Mouse (Mus musculus) heart, embryonic 13.5 days (tissue): ENCODE data around the gene Tfap2a. TPM values are rescaled to one million over a fixed set of nuclear protein-coding genes. Genes with fewer than 3 reads are reported as not detected.

Source experiments
- ATAC-seq: fragments of 200-750 bp; cut with Nextera tagmentation; 2 replicates; pipeline ENCODE4 v1.8.0; 2017; ENCODE audit warnings: moderate TSS enrichment; ENCODE audit not compliant: insufficient number of reproducible peaks, low FRiP score, low TSS enrichment; ENCODE audit errors: extremely low read depth
- H3K27ac ChIP-seq: fragments of 300-500 bp; sonication (generic); replicated peaks from 2 replicates; pipeline ENCODE4 v1.5.1; 2015; ENCODE audit warnings: moderate library complexity, mild to moderate bottlenecking, inconsistent platforms
- H3K27me3 ChIP-seq: fragments of 300-500 bp; sonication (generic); replicated peaks from 2 replicates; pipeline ENCODE4 v1.6.1; 2015; ENCODE audit warnings: mild to moderate bottlenecking, inconsistent platforms
- H3K36me3 ChIP-seq: fragments of 300-500 bp; sonication (generic); 2 replicates; pipeline ENCODE4 v1.6.1; 2015; ENCODE audit warnings: mild to moderate bottlenecking, inconsistent platforms
- H3K4me1 ChIP-seq: fragments of 300-500 bp; sonication (generic); 2 replicates; pipeline ENCODE4 v1.6.1; 2015; ENCODE audit warnings: inconsistent platforms
- H3K4me2 ChIP-seq: fragments of 300-500 bp; sonication (generic); 2 replicates; pipeline ENCODE4 v1.6.1; 2015; ENCODE audit warnings: inconsistent platforms, mild to moderate bottlenecking, moderate library complexity
- H3K4me3 ChIP-seq: fragments of 300-500 bp; sonication (generic); 2 replicates; pipeline ENCODE4 v1.5.1; 2015; ENCODE audit warnings: moderate library complexity, mild to moderate bottlenecking, inconsistent platforms
- H3K9ac ChIP-seq: fragments of 300-500 bp; sonication (generic); 2 replicates; pipeline ENCODE4 v1.6.1; 2015; ENCODE audit warnings: inconsistent platforms, mild to moderate bottlenecking, moderate library complexity
- H3K9me3 ChIP-seq: fragments of 300-500 bp; sonication (generic); 2 replicates; pipeline ENCODE4 v1.6.1; 2016; ENCODE audit warnings: inconsistent platforms
- WGBS: fragments of 180-500 bp; shearing (Covaris S2); methylation state at CpG from one replicate; pipeline ENCODE4 v1.1.7; 2015; ENCODE audit warnings: mixed read lengths; 5-methylcytosine and 5-hydroxymethylcytosine counted together
- polyA plus RNA-seq: library from polyadenylated mRNA; unstranded; fragments of >200 nt; fragmentation: Nextera tagmentation; extraction: Ambion mirVana; gene quantifications from 2 replicates; pipeline ENCODE4 v1.2.1, GENCODE M21; 2015

The Tfap2a gene
- polyA plus RNA-seq, 1 experiment from 2014 or later, result 0.16 TPM

DNA sequence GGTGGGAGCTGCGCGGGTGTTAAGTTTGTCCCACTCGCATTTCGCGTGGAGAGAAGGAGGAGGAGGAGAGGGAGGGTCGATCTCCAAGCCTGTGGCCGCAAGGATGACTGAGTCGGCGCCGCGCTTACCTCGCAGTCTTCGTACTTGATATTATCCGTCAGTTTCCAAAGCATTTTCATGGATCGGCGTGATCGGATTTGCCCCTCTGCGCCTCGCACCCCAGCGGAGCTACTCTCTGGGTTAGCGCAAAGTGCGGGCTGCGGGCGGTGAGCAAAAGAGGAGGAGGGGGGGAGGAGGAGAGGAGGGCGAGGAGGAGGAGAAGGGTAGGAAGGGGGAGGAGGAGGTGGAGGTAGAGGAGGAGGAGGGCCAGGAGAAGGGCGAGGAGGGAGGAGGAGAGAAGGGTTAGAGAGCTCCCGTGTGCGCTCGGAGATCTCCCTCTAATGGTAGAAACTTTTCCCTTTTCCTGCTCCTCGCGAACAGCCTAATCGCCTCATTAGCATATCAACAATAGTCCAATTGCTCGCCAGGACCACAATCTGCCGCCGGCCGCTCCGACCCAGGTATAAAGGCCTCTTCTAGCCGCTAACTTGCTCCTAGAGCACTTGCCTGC lies 4.5 kb downstream of the Tfap2a start:
- H3K4me1 ChIP-seq, result peaks cover 48% of the 10 kb centered on the region
- peak overlapping the region; percentile 59; the same call in 1 of the 2 replicates for H3K9ac ChIP-seq
- no peaks in the 10 kb centered on the region for H3K9me3 ChIP-seq
- WGBS, result under 1% methylated on average over 37 of the region's 38 CpGs
- H3K27ac ChIP-seq, result no peak overlapping the region
- ATAC-seq, result no peak
- H3K36me3 ChIP-seq, result no peaks in the 10 kb centered on the region
- H3K4me2 ChIP-seq, result peak overlapping the region; percentile 74
- H3K27me3 ChIP-seq, result peaks cover 98% of the 10 kb centered on the region
- peak overlapping the region; percentile 47 for H3K4me3 ChIP-seq

- peaks cover 98% of the 10 kb centered on the region for H3K27me3 ChIP-seq
- 1% methylated on average over 30 of the region's 30 CpGs for WGBS
- peak overlapping the region; percentile 59; the same call in 1 of the 2 replicates for H3K9ac ChIP-seq
- ATAC-seq, result no peak
- peak overlapping the region; percentile 74 for H3K4me2 ChIP-seq
- H3K4me1 ChIP-seq, result peaks cover 42% of the 10 kb centered on the region
- no peak overlapping the region for H3K27ac ChIP-seq
- H3K36me3 ChIP-seq, result no peaks in the 10 kb centered on the region
- peak overlapping the region; percentile 47 for H3K4me3 ChIP-seq
- no peaks in the 10 kb centered on the region for H3K9me3 ChIP-seq
Observed at GRCm38 (mm10) chr13:40732816-40733541, 5.2 kb downstream of the Tfap2a start.

GRCm38 (mm10) chr13:40732085-40732484 lies 6.1 kb downstream of the Tfap2a start:
- WGBS, result 0% methylated on average over 11 of the region's 11 CpGs
- Histone ChIP-seq H3K9ac (no peak overlapping the region), H3K27ac (no peak overlapping the region), H3K9me3 (no peaks in the 10 kb centered on the region), H3K4me1 (peaks cover 38% of the 10 kb centered on the region), H3K4me2 (peak overlapping the region; percentile 74), H3K27me3 (peaks cover 96% of the 10 kb centered on the region), H3K36me3 (no peaks in the 10 kb centered on the region), H3K4me3 (peak overlapping the region; percentile 56)
- ATAC-seq, result no peak

DNA sequence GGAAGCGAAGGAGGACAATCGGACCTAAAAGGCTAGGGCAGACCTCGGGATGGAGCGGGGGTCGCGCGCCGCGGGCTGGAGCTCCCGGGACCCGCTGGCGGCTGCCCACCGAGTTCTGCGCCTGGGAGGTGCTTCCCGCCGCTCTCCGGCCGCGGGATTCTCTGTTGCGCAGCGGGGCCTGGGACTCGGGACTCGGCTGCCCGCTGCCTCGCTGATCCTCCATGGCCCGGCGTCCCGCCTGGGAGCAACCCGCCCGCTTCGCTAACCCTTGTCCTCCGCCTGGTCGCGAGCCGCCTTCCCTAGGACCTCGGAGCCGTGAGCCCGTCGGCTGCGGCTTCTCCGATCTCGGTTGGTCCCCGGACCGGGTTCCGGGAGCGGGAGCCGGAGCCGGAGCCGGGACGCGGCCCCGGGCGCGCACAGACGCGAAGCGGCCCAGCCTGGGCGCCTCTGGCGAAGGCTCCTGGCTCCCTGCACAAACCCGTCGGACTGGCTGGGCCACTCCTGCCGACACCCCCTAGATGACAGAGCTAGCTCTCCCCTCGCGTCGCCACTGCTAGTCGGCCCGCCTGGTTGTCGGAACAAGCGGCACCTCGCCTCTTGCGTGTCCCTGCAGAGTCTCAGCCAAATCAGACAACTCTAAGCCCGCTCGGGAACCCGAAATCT lies 6.9 kb downstream of the Tfap2a start:
- under 1% methylated on average over 58 of the region's 74 CpGs for WGBS
- Histone ChIP-seq H3K9ac (peak overlapping the region; percentile 70), H3K4me2 (peak overlapping the region; percentile 74), H3K9me3 (no peaks in the 10 kb centered on the region), H3K27ac (no peak overlapping the region), H3K36me3 (no peaks in the 10 kb centered on the region), H3K4me3 (peak overlapping the region; percentile 56), H3K4me1 (peaks cover 38% of the 10 kb centered on the region), H3K27me3 (peaks cover 96% of the 10 kb centered on the region)
- no peak for ATAC-seq

GRCm38 (mm10) chr13:40730651-40731178 lies 7.5 kb downstream of the Tfap2a start:
- peak overlapping the region; percentile 70 for H3K9ac ChIP-seq
- WGBS, result under 1% methylated on average over 34 of the region's 41 CpGs

DNA sequence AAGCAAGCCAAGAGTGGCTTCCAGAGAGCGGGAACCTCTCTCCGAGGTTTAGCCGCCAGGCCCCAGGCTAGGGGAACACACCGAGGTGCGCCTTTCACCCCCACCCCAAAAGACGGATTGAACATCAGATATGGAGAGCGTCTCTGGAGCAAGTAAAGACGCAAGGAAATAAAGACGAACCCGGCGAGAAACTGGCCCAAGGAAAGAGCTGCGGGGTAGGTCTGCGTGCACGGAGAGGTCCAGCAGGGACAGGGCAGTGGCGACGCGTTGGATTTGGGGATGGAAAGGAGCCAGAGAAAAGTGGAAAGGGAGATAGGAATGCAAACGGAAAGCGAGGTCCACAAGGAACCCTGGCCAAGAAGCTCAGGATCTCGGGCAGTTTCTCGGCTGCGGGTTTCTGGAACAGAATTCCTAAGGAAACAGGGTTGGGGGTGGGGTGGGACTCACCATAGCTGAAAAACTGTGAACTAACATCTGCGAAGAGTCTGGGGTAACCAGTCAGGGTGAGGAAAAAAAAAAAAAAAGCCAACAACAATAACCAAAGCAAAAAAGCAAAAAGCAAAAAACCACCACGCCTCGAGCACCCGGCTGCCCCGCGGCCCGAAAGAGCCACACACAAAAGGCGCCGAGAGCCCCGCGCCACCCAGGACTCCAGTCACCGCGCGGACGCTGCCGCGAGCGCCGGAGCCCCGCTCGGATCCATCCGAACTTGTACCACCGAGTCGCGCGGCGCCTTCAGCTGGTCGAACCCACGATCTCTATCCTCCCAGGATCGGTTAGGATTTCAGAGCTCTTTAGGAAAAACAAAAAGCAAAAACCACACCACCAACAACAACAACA lies 8.4 kb downstream of the Tfap2a start:
- ATAC-seq, result no peak
- no peak overlapping the region for H3K27ac ChIP-seq
- H3K9ac ChIP-seq, result no peak overlapping the region

More at GRCm38 (mm10) chr13:40730651-40731178, 7.5 kb downstream of the Tfap2a start:
- H3K27me3 ChIP-seq, result peaks cover 95% of the 10 kb centered on the region
- no peak overlapping the region for H3K27ac ChIP-seq
- H3K4me3 ChIP-seq, result peak overlapping the region; percentile 56
- peaks cover 35% of the 10 kb centered on the region for H3K4me1 ChIP-seq
- no peaks in the 10 kb centered on the region for H3K36me3 ChIP-seq
- H3K9me3 ChIP-seq, result no peaks in the 10 kb centered on the region
- H3K4me2 ChIP-seq, result peak overlapping the region; percentile 74
- no peak for ATAC-seq

DNA sequence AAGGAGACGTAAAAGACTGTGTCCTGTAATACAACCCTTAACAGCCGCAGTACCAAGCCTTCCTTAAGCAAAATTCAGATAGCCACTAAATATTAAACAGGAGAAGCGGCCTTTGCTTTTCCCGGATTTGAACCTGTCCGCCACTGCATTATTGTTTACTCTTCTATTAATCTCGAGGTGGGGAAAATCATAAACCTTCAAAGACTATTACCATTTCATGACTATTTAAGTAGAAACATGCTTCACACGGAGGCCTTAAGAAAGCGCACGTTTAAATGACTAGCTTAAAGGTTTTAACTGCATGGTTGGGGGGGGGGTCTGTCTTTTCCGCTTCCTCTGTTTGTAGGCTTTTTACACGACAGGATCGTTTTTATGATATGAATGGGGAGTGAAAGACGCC lies 9.1 kb downstream of the Tfap2a start:
- 2% methylated on average over 13 of the region's 13 CpGs for whole genome bisulfite sequencing

More for the DNA sequence above, 8.4 kb downstream of the Tfap2a start:
- Histone ChIP-seq H3K27me3 (peaks cover 95% of the 10 kb centered on the region), H3K4me1 (peaks cover 32% of the 10 kb centered on the region), H3K36me3 (no peaks in the 10 kb centered on the region), H3K4me2 (peak overlapping the region; percentile 74), H3K9me3 (no peaks in the 10 kb centered on the region), H3K4me3 (peak overlapping the region; percentile 56)
- WGBS, result under 1% methylated on average over 52 of the region's 52 CpGs

GRCm38 (mm10) chr13:40728626-40728990 lies 9.6 kb downstream of the Tfap2a start:
- Histone ChIP-seq H3K9ac (0 out of 2 replicates have a peak overlapping the region, but pooled peaks have one; percentile 7), H3K36me3 (no peaks in the 10 kb centered on the region), H3K4me1 (peaks cover 21% of the 10 kb centered on the region), H3K4me3 (peak overlapping the region; percentile 24), H3K27me3 (peaks cover 95% of the 10 kb centered on the region), H3K9me3 (no peaks in the 10 kb centered on the region), H3K27ac (no peak overlapping the region), H3K4me2 (peak overlapping the region; percentile 33)
- WGBS, result 2% methylated on average over 15 of the region's 15 CpGs
- ATAC-seq, result no peak

More for the DNA sequence above, 9.1 kb downstream of the Tfap2a start:
- Histone ChIP-seq H3K9me3 (no peaks in the 10 kb centered on the region), H3K27me3 (peaks cover 95% of the 10 kb centered on the region), H3K27ac (no peak overlapping the region), H3K4me1 (peaks cover 25% of the 10 kb centered on the region), H3K36me3 (no peaks in the 10 kb centered on the region), H3K9ac (no peak overlapping the region), H3K4me2 (peak overlapping the region; percentile 74; the same call in 1 of the 2 replicates), H3K4me3 (peak overlapping the region; percentile 56)
- ATAC-seq, result no peak

DNA sequence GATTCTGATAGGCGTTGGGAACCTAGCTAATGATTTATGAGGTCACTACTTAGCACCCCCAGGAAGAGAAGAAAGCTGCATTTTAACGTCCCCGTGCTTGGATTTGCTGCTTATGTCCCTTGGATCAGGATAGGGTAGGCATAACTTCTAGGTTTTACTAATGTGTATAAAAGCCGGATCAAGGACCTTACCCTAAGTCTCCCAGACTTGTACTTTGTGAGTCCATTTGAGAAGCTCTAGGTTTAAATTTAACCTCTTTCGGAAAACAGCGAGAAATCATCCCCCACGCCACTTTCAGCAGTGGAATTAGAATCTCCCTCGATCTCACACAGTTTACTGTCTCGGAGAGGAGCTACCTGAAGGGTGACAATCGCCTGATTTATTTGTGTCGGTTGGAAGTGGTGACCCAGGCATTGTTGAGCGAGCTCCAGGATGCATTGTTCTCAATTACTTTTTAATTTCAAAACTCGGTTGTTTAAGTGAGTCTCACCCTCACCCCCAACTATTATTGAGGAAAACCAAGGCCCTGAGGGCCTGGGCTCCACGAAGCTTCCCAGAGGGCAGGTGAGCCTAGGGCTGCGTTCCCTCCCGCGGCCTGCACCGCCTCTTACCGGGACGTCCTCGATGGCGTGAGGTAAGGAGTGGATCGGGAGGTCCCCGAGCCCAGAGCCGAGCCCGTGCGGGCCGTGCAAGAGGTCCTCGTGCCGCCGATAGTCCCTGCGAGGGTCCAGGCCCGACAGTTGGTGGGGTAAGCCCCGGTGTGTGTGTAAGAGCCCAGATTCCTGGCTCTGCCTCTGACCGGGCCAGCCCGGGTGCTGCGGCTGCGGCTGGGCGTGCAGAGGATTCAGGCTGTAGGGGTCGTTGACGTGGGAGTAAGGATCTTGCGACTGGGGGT lies 10.2 kb downstream of the Tfap2a start:
- Histone ChIP-seq H3K4me3 (peak overlapping the region; percentile 24), H3K27me3 (peaks cover 94% of the 10 kb centered on the region), H3K9me3 (no peaks in the 10 kb centered on the region), H3K27ac (no peak overlapping the region), H3K9ac (peak overlapping the region; percentile 7; the same call in 1 of the 2 replicates), H3K4me2 (peak overlapping the region; percentile 33), H3K36me3 (no peaks in the 10 kb centered on the region), H3K4me1 (peaks cover 15% of the 10 kb centered on the region; the same call in 1 of the 2 replicates)
- under 1% methylated on average over 42 of the region's 42 CpGs for WGBS
- ATAC-seq, result no peak

DNA sequence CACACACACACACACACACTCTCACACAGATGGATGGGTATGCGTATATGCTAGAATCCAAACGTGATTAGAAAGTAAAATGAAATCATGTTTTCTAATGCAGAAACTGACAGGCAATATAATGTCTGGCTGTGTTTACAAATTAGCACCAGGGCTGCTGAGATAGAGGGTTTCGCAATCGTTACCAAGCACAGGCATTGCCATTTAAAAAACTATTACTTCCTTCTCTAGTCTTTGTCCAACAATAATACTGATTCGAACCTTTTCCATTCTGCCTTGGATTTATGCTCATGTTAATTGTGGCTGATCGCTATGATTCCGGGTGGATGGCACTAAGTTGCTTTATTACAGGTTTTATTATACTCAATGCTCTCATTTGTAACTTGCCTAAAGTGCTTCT lies 12.3 kb downstream of the Tfap2a start:
- no peaks in the 10 kb centered on the region for H3K9me3 ChIP-seq
- H3K9ac ChIP-seq, result no peak overlapping the region
- ATAC-seq, result no peak
- H3K4me2 ChIP-seq, result no peak overlapping the region
- no peaks in the 10 kb centered on the region for H3K36me3 ChIP-seq
- WGBS, result 11% methylated on average over 7 of the region's 7 CpGs
- peaks cover 6% of the 10 kb centered on the region; the same call in 1 of the 2 replicates for H3K4me1 ChIP-seq
- no peak overlapping the region for H3K27ac ChIP-seq
- peaks cover 82% of the 10 kb centered on the region for H3K27me3 ChIP-seq
- H3K4me3 ChIP-seq, result no peak overlapping the region
